Mouse (Mus musculus): ENCODE measurements around the gene Ccdc9. TPM values are rescaled to one million over a fixed set of nuclear protein-coding genes. Genes with fewer than 3 reads are reported as not detected.
"Not testable (repeated sequence)": the region's sequence is repeated elsewhere in the genome, so short reads cannot be mapped to it uniquely, and the experiment has no call there.

Gene Ccdc9
- polyA plus RNA-seq, 1 experiment from 2014 or later = 14.8 TPM

- H3K9ac ChIP-seq (replicated peaks; ENCODE audit: low read depth, low read length) = no peak overlapping the region
- no peak overlapping the region for H3K27ac ChIP-seq (ENCODE audit: low read depth, low read length)
- H3K4me2 ChIP-seq (ENCODE audit: low read depth, low read length) = no peak overlapping the region
- no peak for ATAC-seq (ENCODE audit: low read depth)
- no peaks in the 10 kb centered on the region for H3K4me1 ChIP-seq (ENCODE audit: control insufficient read depth, insufficient read depth, low read length)
- H3K27me3 ChIP-seq (ENCODE audit: control insufficient read depth, insufficient read depth, low read length) = no peaks in the 10 kb centered on the region
- no peak overlapping the region for H3K4me3 ChIP-seq (ENCODE audit: low read depth, low read length)
- H3K36me3 ChIP-seq (ENCODE audit: control insufficient read depth, insufficient read depth, low read length) = no peaks in the 10 kb centered on the region
- 0 out of 2 replicates have a peak, but pooled peaks cover 2% of the 10 kb centered on the region for H3K9me3 ChIP-seq (ENCODE audit: control insufficient read depth, low read length)
- WGBS = 90% methylated on average over 11 of the region's 11 CpGs
Measured at GRCm38 (mm10) chr7:16265856-16266255, 20.7 kb downstream of the Ccdc9 start.

GRCm38 (mm10) chr7:16263843-16264242, 22.8 kb downstream of the Ccdc9 start:
- H3K9me3 ChIP-seq (ENCODE audit: control insufficient read depth, low read length) = 0 out of 2 replicates have a peak, but pooled peaks cover 2% of the 10 kb centered on the region
- no peak overlapping the region for H3K4me2 ChIP-seq (ENCODE audit: low read depth, low read length)
- H3K4me1 ChIP-seq (ENCODE audit: control insufficient read depth, insufficient read depth, low read length) = no peaks in the 10 kb centered on the region
- ATAC-seq (ENCODE audit: low read depth) = no peak
- no peaks in the 10 kb centered on the region for H3K27me3 ChIP-seq (ENCODE audit: control insufficient read depth, insufficient read depth, low read length)
- H3K36me3 ChIP-seq (ENCODE audit: control insufficient read depth, insufficient read depth, low read length) = no peaks in the 10 kb centered on the region
- H3K27ac ChIP-seq (ENCODE audit: low read depth, low read length) = no peak overlapping the region
- H3K9ac ChIP-seq (replicated peaks; ENCODE audit: low read depth, low read length) = no peak overlapping the region
- WGBS = 80% methylated on average over 5 of the region's 5 CpGs
- no peak overlapping the region for H3K4me3 ChIP-seq (ENCODE audit: low read depth, low read length)

GRCm38 (mm10) chr7:16263015-16263787, 23.4 kb downstream of the Ccdc9 start:
- 33% methylated on average over 8 of the region's 8 CpGs for WGBS
- no peak for ATAC-seq (ENCODE audit: low read depth)
- Histone ChIP-seq H3K4me1 (ENCODE audit: control insufficient read depth, insufficient read depth, low read length) (no peaks in the 10 kb centered on the region), H3K27me3 (ENCODE audit: control insufficient read depth, insufficient read depth, low read length) (no peaks in the 10 kb centered on the region), H3K4me3 (ENCODE audit: low read depth, low read length) (no peak overlapping the region), H3K27ac (ENCODE audit: low read depth, low read length) (no peak overlapping the region), H3K9me3 (ENCODE audit: control insufficient read depth, low read length) (0 out of 2 replicates have a peak, but pooled peaks cover 2% of the 10 kb centered on the region), H3K9ac (replicated peaks; ENCODE audit: low read depth, low read length) (no peak overlapping the region), H3K36me3 (ENCODE audit: control insufficient read depth, insufficient read depth, low read length) (no peaks in the 10 kb centered on the region), H3K4me2 (ENCODE audit: low read depth, low read length) (no peak overlapping the region)

- H3K27me3 ChIP-seq (ENCODE audit: control insufficient read depth, insufficient read depth, low read length) = no peaks in the 10 kb centered on the region
- ATAC-seq (ENCODE audit: low read depth) = no peak
- WGBS = 67% methylated on average over 1 of the region's 1 CpGs
Measured at GRCm38 (mm10) chr7:16261097-16261496, 25.5 kb downstream of the Ccdc9 start.

GRCm38 (mm10) chr7:16259110-16259590, 27.4 kb downstream of the Ccdc9 start, which contains the start of gene C5ar1:
Gene C5ar1 (minus strand): TSS chr7:16259540.
- no peak for ATAC-seq (ENCODE audit: low read depth)
- Histone ChIP-seq H3K4me3 (ENCODE audit: low read depth, low read length) (no peak within 1 kb of the TSS), H3K9ac (replicated peaks; ENCODE audit: low read depth, low read length) (no peak within 1 kb of the TSS), H3K4me2 (ENCODE audit: low read depth, low read length) (no peak within 1 kb of the TSS), H3K9me3 (ENCODE audit: control insufficient read depth, low read length) (no peaks in the 10 kb centered on the region), H3K36me3 (ENCODE audit: control insufficient read depth, insufficient read depth, low read length) (no peaks in the 10 kb centered on the region), H3K27me3 (ENCODE audit: control insufficient read depth, insufficient read depth, low read length) (no peaks in the 10 kb centered on the region), H3K4me1 (ENCODE audit: control insufficient read depth, insufficient read depth, low read length) (no peaks in the 10 kb centered on the region), H3K27ac (ENCODE audit: low read depth, low read length) (no peak within 1 kb of the TSS)
- 87% methylated on average over 5 of the region's 5 CpGs for WGBS

More at GRCm38 (mm10) chr7:16261097-16261496, 25.5 kb downstream of the Ccdc9 start:
- no peaks in the 10 kb centered on the region for H3K4me1 ChIP-seq (ENCODE audit: control insufficient read depth, insufficient read depth, low read length)
- no peak overlapping the region for H3K27ac ChIP-seq (ENCODE audit: low read depth, low read length)
- no peak overlapping the region for H3K9ac ChIP-seq (replicated peaks; ENCODE audit: low read depth, low read length)
- H3K36me3 ChIP-seq (ENCODE audit: control insufficient read depth, insufficient read depth, low read length) = no peaks in the 10 kb centered on the region
- H3K4me2 ChIP-seq (ENCODE audit: low read depth, low read length) = no peak overlapping the region
- H3K9me3 ChIP-seq (ENCODE audit: control insufficient read depth, low read length) = 0 out of 2 replicates have a peak, but pooled peaks cover 2% of the 10 kb centered on the region
- H3K4me3 ChIP-seq (ENCODE audit: low read depth, low read length) = no peak overlapping the region

GRCm38 (mm10) chr7:16257830-16258229, 28.8 kb downstream of the Ccdc9 start:
- H3K4me1 ChIP-seq (ENCODE audit: control insufficient read depth, insufficient read depth, low read length) = no peaks in the 10 kb centered on the region
- no peak overlapping the region for H3K27ac ChIP-seq (ENCODE audit: low read depth, low read length)
- H3K36me3 ChIP-seq (ENCODE audit: control insufficient read depth, insufficient read depth, low read length) = no peaks in the 10 kb centered on the region
- H3K4me3 ChIP-seq (ENCODE audit: low read depth, low read length) = no peak overlapping the region
- no peak for ATAC-seq (ENCODE audit: low read depth)
- no peaks in the 10 kb centered on the region for H3K9me3 ChIP-seq (ENCODE audit: control insufficient read depth, low read length)
- no peaks in the 10 kb centered on the region for H3K27me3 ChIP-seq (ENCODE audit: control insufficient read depth, insufficient read depth, low read length)
- 90% methylated on average over 11 of the region's 11 CpGs for WGBS
- H3K4me2 ChIP-seq (ENCODE audit: low read depth, low read length) = no peak overlapping the region
- no peak overlapping the region for H3K9ac ChIP-seq (replicated peaks; ENCODE audit: low read depth, low read length)

- not testable (repeated sequence) for H3K27ac ChIP-seq (ENCODE audit: low read depth, low read length); H3K4me1 ChIP-seq (ENCODE audit: control insufficient read depth, insufficient read depth, low read length); H3K36me3 ChIP-seq (ENCODE audit: control insufficient read depth, insufficient read depth, low read length); H3K27me3 ChIP-seq (ENCODE audit: control insufficient read depth, insufficient read depth, low read length); H3K4me2 ChIP-seq (ENCODE audit: low read depth, low read length); H3K4me3 ChIP-seq (ENCODE audit: low read depth, low read length); H3K9ac ChIP-seq (replicated peaks; ENCODE audit: low read depth, low read length); ATAC-seq (ENCODE audit: low read depth); H3K9me3 ChIP-seq (ENCODE audit: control insufficient read depth, low read length)
- 83% methylated on average over 4 of the region's 4 CpGs for WGBS
Measured at GRCm38 (mm10) chr7:16255963-16256362, 30.6 kb downstream of the Ccdc9 start.

- ATAC-seq (ENCODE audit: low read depth) = no peak
Measured at GRCm38 (mm10) chr7:16254195-16254594, 32.4 kb downstream of the Ccdc9 start.

GRCm38 (mm10) chr7:16250687-16251086, 35.9 kb downstream of the Ccdc9 start:
- Histone ChIP-seq H3K4me3 (ENCODE audit: low read depth, low read length) (no peak overlapping the region), H3K9me3 (ENCODE audit: control insufficient read depth, low read length) (no peaks in the 10 kb centered on the region), H3K4me1 (ENCODE audit: control insufficient read depth, insufficient read depth, low read length) (no peaks in the 10 kb centered on the region), H3K36me3 (ENCODE audit: control insufficient read depth, insufficient read depth, low read length) (no peaks in the 10 kb centered on the region), H3K27ac (ENCODE audit: low read depth, low read length) (no peak overlapping the region), H3K27me3 (ENCODE audit: control insufficient read depth, insufficient read depth, low read length) (no peaks in the 10 kb centered on the region), H3K9ac (replicated peaks; ENCODE audit: low read depth, low read length) (no peak overlapping the region), H3K4me2 (ENCODE audit: low read depth, low read length) (no peak overlapping the region)
- ATAC-seq (ENCODE audit: low read depth) = no peak
- 89% methylated on average over 5 of the region's 5 CpGs for WGBS

More at GRCm38 (mm10) chr7:16254195-16254594, 32.4 kb downstream of the Ccdc9 start:
- Histone ChIP-seq H3K9ac (replicated peaks; ENCODE audit: low read depth, low read length) (no peak overlapping the region), H3K27me3 (ENCODE audit: control insufficient read depth, insufficient read depth, low read length) (no peaks in the 10 kb centered on the region), H3K4me2 (ENCODE audit: low read depth, low read length) (no peak overlapping the region), H3K4me3 (ENCODE audit: low read depth, low read length) (no peak overlapping the region), H3K36me3 (ENCODE audit: control insufficient read depth, insufficient read depth, low read length) (no peaks in the 10 kb centered on the region), H3K27ac (ENCODE audit: low read depth, low read length) (no peak overlapping the region), H3K9me3 (ENCODE audit: control insufficient read depth, low read length) (no peaks in the 10 kb centered on the region), H3K4me1 (ENCODE audit: control insufficient read depth, insufficient read depth, low read length) (no peaks in the 10 kb centered on the region)
- WGBS = 62% methylated on average over 4 of the region's 4 CpGs
